Mouse (Mus musculus) heart, postnatal 10 days (tissue): Measurements from ENCODE around the gene Vmn1r34. TPM values are rescaled to one million over a fixed set of nuclear protein-coding genes. Genes with fewer than 3 reads are reported as not detected.
"Not testable (repeated sequence)": the region's sequence is repeated elsewhere in the genome, so short reads cannot be mapped to it uniquely, and the experiment has no call there.

ENCODE experiments used
- DNase-seq, 2 experiments: peaks; one replicate each; pipeline ENCODE4 v3.0.0; 2021
- intact Hi-C: fragments of 180-260 bp; cut with DNase I; formaldehyde crosslinking; loops from one replicate; pipeline ENCODE4 v1.15.1; 2025
- total RNA-seq, 2 experiments: library from RNA; stranded (reverse); gene quantifications; 2 replicates each; pipeline ENCODE4 v1.2.3; 2021

Vmn1r34 gene
- total RNA-seq: not detected

- intact Hi-C loops: no loop called here
- DNase-seq: no peak
Measured at GRCm38 (mm10) chr6:66643779-66644178, at the start of gene Vmn1r34. Gene Vmn1r34, minus strand, starts transcription at chr6:66643879.

- DNase-seq: no peak
- intact Hi-C loops: no loop called here
Measured at GRCm38 (mm10) chr6:66685806-66686205, 42.1 kb upstream of the Vmn1r34 start, which contains the start of gene Vmn1r35. Gene Vmn1r35, minus strand, starts transcription at chr6:66685906.

- DNase-seq, intact Hi-C loops: not testable (repeated sequence)
Measured at GRCm38 (mm10) chr6:66618182-66618581, 25.5 kb downstream of the Vmn1r34 start, which contains the start of gene Vmn1r33. Gene Vmn1r33, minus strand, starts transcription at chr6:66618282.

GRCm38 (mm10) chr6:66595804-66596203, 47.9 kb downstream of the Vmn1r34 start:
- no peak for DNase-seq
- intact Hi-C loops: no loop called here

Other genes with a start within 250 kb of the Vmn1r34 start
- 10 to 100 TPM; 15.2 to 16.6 TPM for gene Mad2l1, start 108.5 kb downstream of the Vmn1r34 start, total RNA-seq
- gene Vmn1r32, start 83.8 kb downstream of the Vmn1r34 start, total RNA-seq: not detected
- not detected for gene Vmn1r33, start 25.6 kb downstream of the Vmn1r34 start, total RNA-seq
- not detected for gene Vmn1r35, start 42.0 kb upstream of the Vmn1r34 start, total RNA-seq
- gene Vmn1r36, start 75.3 kb upstream of the Vmn1r34 start, total RNA-seq: not detected
- gene Vmn1r37, start 85.5 kb upstream of the Vmn1r34 start, total RNA-seq: not detected
- gene Vmn1r38, start 138.7 kb upstream of the Vmn1r34 start, total RNA-seq: not detected
- not detected for gene Vmn1r39, start 166.7 kb upstream of the Vmn1r34 start, total RNA-seq